Mouse (Mus musculus): ENCODE results near the gene Rbms2. TPM values are rescaled to one million over a fixed set of nuclear protein-coding genes. Genes with fewer than 3 reads are reported as not detected.

The Rbms2 gene
- polyA plus RNA-seq, 1 experiment from 2014 or later = 27.0 TPM

- H3K9ac ChIP-seq (ENCODE audit: low read depth, low read length) = no peak overlapping the region
- H3K27me3 ChIP-seq (ENCODE audit: insufficient read depth, low read length) = no peaks in the 10 kb centered on the region
- WGBS = 95% methylated on average over 9 of the region's 9 CpGs
- H3K27ac ChIP-seq = no peak overlapping the region
- H3K4me3 ChIP-seq (replicated peaks; ENCODE audit: low read depth, low read length) = no peak overlapping the region
- no peak overlapping the region for H3K4me2 ChIP-seq (ENCODE audit: low read length)
- TF ChIP-seq CTCF (IDR thresholded peaks at IDR 0.05; ENCODE audit: low read depth) = no peak
- H3K9me3 ChIP-seq (replicated peaks; ENCODE audit: low read length) = no peaks in the 10 kb centered on the region
- H3K4me1 ChIP-seq (replicated peaks; ENCODE audit: insufficient read depth, low read length) = no peaks in the 10 kb centered on the region
- no peak for ATAC-seq (replicated peaks; ENCODE audit: low FRiP score, low read depth)
- peaks cover 84% of the 10 kb centered on the region for H3K36me3 ChIP-seq (ENCODE audit: insufficient read depth, low read length)
- no peak for DNase-seq (ENCODE audit: low spot score)
Measured at GRCm38 (mm10) chr10:128124831-128125230, 55.3 kb downstream of the Rbms2 start.

GRCm38 (mm10) chr10:128123833-128124232, 56.3 kb downstream of the Rbms2 start:
- Histone ChIP-seq H3K36me3 (ENCODE audit: insufficient read depth, low read length) (peaks cover 86% of the 10 kb centered on the region), H3K9me3 (replicated peaks; ENCODE audit: low read length) (no peaks in the 10 kb centered on the region), H3K9ac (ENCODE audit: low read depth, low read length) (no peak overlapping the region), H3K27ac (no peak overlapping the region), H3K4me3 (replicated peaks; ENCODE audit: low read depth, low read length) (no peak overlapping the region), H3K4me2 (ENCODE audit: low read length) (no peak overlapping the region), H3K4me1 (replicated peaks; ENCODE audit: insufficient read depth, low read length) (no peaks in the 10 kb centered on the region), H3K27me3 (ENCODE audit: insufficient read depth, low read length) (no peaks in the 10 kb centered on the region)
- TF ChIP-seq CTCF (IDR thresholded peaks at IDR 0.05; ENCODE audit: low read depth) = no peak
- DNase-seq (ENCODE audit: low spot score) (no peak), ATAC-seq (replicated peaks; ENCODE audit: low FRiP score, low read depth) (no peak)
- 91% methylated on average over 7 of the region's 7 CpGs for WGBS

- Histone ChIP-seq H3K27me3 (ENCODE audit: insufficient read depth, low read length) (no peaks in the 10 kb centered on the region), H3K4me3 (replicated peaks; ENCODE audit: low read depth, low read length) (no peak overlapping the region), H3K4me1 (replicated peaks; ENCODE audit: insufficient read depth, low read length) (no peaks in the 10 kb centered on the region), H3K9ac (ENCODE audit: low read depth, low read length) (no peak overlapping the region), H3K27ac (no peak overlapping the region), H3K4me2 (ENCODE audit: low read length) (no peak overlapping the region), H3K36me3 (ENCODE audit: insufficient read depth, low read length) (peaks cover 58% of the 10 kb centered on the region), H3K9me3 (replicated peaks; ENCODE audit: low read length) (no peaks in the 10 kb centered on the region)
- no peak for DNase-seq (ENCODE audit: low spot score)
- no peak for TF ChIP-seq CTCF (IDR thresholded peaks at IDR 0.05; ENCODE audit: low read depth)
- no peak for ATAC-seq (replicated peaks; ENCODE audit: low FRiP score, low read depth)
Measured at GRCm38 (mm10) chr10:128111227-128111626, 68.9 kb downstream of the Rbms2 start.

GRCm38 (mm10) chr10:128110103-128110761, 69.9 kb downstream of the Rbms2 start:
- Histone ChIP-seq H3K36me3 (ENCODE audit: insufficient read depth, low read length) (peaks cover 49% of the 10 kb centered on the region), H3K9me3 (replicated peaks; ENCODE audit: low read length) (no peaks in the 10 kb centered on the region), H3K9ac (ENCODE audit: low read depth, low read length) (no peak overlapping the region), H3K4me1 (replicated peaks; ENCODE audit: insufficient read depth, low read length) (no peaks in the 10 kb centered on the region), H3K4me3 (replicated peaks; ENCODE audit: low read depth, low read length) (no peak overlapping the region), H3K27ac (no peak overlapping the region), H3K27me3 (ENCODE audit: insufficient read depth, low read length) (no peaks in the 10 kb centered on the region), H3K4me2 (ENCODE audit: low read length) (no peak overlapping the region)
- WGBS = 77% methylated on average over 4 of the region's 4 CpGs
- ATAC-seq (replicated peaks; ENCODE audit: low FRiP score, low read depth) (no peak), DNase-seq (ENCODE audit: low spot score) (no peak)
- no peak for TF ChIP-seq CTCF (IDR thresholded peaks at IDR 0.05; ENCODE audit: low read depth)

- H3K36me3 ChIP-seq (ENCODE audit: insufficient read depth, low read length) = 0 out of 2 replicates have a peak, but pooled peaks cover 3% of the 10 kb centered on the region
- no peaks in the 10 kb centered on the region for H3K9me3 ChIP-seq (replicated peaks; ENCODE audit: low read length)
- DNase-seq (ENCODE audit: low spot score) (peak; percentile 71), ATAC-seq (replicated peaks; ENCODE audit: low FRiP score, low read depth) (no peak)
- peak overlapping the region; percentile 80 for H3K4me2 ChIP-seq (ENCODE audit: low read length)
- peak overlapping the region; percentile 88 for H3K27ac ChIP-seq
- no peak for TF ChIP-seq CTCF (IDR thresholded peaks at IDR 0.05; ENCODE audit: low read depth)
- H3K4me3 ChIP-seq (replicated peaks; ENCODE audit: low read depth, low read length) = peak overlapping the region; percentile 81
- peaks cover 20% of the 10 kb centered on the region for H3K4me1 ChIP-seq (replicated peaks; ENCODE audit: insufficient read depth, low read length)
- peak overlapping the region; percentile 97 for H3K9ac ChIP-seq (ENCODE audit: low read depth, low read length)
- 0% methylated on average over 13 of the region's 13 CpGs for WGBS
- H3K27me3 ChIP-seq (ENCODE audit: insufficient read depth, low read length) = no peaks in the 10 kb centered on the region
Measured at GRCm38 (mm10) chr10:128097587-128097971, 82.5 kb downstream of the Rbms2 start.

GRCm38 (mm10) chr10:128096693-128097586, 83.2 kb downstream of the Rbms2 start:
- peak; percentile 56 for ATAC-seq (replicated peaks; ENCODE audit: low FRiP score, low read depth)
- under 1% methylated on average over 74 of the region's 86 CpGs for WGBS
- H3K4me3 ChIP-seq (replicated peaks; ENCODE audit: low read depth, low read length) = peak overlapping the region; percentile 81
- peak overlapping the region; percentile 80 for H3K4me2 ChIP-seq (ENCODE audit: low read length)
- TF ChIP-seq CTCF (IDR thresholded peaks at IDR 0.05; ENCODE audit: low read depth) = no peak
- H3K36me3 ChIP-seq (ENCODE audit: insufficient read depth, low read length) = 0 out of 2 replicates have a peak, but pooled peaks cover 3% of the 10 kb centered on the region
- no peaks in the 10 kb centered on the region for H3K27me3 ChIP-seq (ENCODE audit: insufficient read depth, low read length)
- no peaks in the 10 kb centered on the region for H3K9me3 ChIP-seq (replicated peaks; ENCODE audit: low read length)
- DNase-seq (ENCODE audit: low spot score) = peak; percentile 95
- peaks cover 20% of the 10 kb centered on the region for H3K4me1 ChIP-seq (replicated peaks; ENCODE audit: insufficient read depth, low read length)
- peak overlapping the region; percentile 97 for H3K9ac ChIP-seq (ENCODE audit: low read depth, low read length)
- H3K27ac ChIP-seq = peak overlapping the region; percentile 88

Measured in kidney, postnatal 0 days (tissue).